Mouse (Mus musculus) 3134 (cell line): ENCODE results near the gene Ltbp4.

Source experiments
- DNase-seq: peaks from one replicate; pipeline ENCODE4 v3.0.0-alpha.2; 2011; ENCODE audit warnings: low spot score; ENCODE audit not compliant: insufficient read length; ENCODE audit errors: extremely low read depth

The Ltbp4 gene

DNA sequence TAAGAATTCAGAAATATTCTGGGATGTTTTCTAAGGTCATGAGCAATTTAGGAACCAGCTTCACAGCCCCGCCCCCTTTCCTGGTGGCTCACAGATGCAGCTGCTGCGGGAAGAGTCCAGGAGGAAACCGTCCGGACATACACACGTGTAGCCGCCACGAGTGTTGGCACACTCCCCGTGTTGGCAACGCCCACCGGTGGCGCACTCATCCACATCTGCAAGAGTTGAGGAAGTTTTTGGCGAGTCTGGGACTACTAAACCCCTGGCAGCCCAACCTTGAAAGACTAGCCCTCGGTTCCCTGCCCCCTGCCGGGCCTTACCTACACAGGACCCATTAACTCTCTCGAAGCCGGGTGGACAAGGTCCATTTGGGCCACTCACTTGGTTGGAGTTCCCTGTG lies 8.8 kb downstream of the Ltbp4 start:
- DNase-seq = no peak

GRCm38 (mm10) chr7:27328161-27328560 lies 9.3 kb downstream of the Ltbp4 start:
- no peak for DNase-seq

DNA sequence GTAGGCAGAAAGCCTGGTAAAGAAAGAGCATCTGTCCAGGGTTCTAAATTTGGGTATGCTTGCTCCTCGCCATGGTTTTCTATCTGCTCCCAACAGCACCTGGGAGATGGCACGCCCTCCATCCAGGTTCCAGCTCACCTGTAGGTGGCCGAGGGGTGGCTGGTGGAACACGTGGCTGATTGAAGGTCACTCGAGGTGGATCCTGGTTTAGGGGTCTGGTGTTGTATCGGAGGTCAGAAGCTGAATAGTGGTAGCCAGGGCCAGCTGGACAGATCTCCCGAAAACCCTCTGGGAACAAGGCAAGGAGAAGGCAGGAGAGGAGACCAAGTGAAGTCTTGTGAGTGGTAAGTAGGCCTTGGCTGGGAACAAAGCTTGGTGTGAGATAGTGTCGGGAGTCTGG lies 10.0 kb downstream of the Ltbp4 start:
- DNase-seq = no peak

DNA sequence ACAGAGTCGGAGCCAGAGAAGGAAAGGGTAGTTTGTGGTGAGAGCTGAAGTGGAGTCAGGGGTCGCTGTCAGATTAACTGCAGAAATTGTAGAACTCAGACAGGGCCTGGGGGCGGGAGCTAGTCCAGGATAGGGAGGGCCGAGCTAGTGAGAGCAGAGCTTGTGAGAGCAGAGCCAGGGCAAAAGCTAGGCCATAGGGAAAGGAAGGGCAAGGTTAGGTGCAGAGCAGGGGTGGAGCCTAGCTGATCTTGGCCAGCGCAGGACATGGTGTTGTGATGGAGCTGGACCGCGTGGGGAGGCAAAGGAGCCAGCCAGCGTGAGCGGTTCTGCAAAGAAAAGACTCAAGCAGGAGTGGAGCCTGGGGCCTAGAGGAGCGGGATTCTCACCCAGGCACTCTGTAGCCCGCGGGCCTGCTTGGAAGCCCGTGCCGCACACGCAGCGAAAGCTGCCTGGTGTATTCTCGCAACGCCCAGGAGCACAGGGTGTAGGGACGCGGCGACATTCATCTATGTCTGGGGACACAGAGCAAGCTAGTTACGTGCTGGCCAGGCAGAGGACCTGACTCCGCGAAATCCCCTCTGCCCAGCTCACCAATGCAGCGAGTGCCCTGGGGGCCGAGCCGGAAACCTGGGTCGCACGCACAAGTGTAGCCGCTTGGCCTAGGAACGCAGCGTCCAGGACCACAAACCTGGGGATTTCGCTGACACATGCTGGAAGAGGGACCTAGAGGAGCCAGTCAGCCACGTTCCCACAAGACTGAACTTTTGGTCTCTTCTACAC lies 11.2 kb downstream of the Ltbp4 start:
- no peak for DNase-seq

- peak; percentile 84 for DNase-seq
These were observed 11.8 kb downstream of the Ltbp4 start for GRCm38 (mm10) chr7:27325697-27326096.

DNA sequence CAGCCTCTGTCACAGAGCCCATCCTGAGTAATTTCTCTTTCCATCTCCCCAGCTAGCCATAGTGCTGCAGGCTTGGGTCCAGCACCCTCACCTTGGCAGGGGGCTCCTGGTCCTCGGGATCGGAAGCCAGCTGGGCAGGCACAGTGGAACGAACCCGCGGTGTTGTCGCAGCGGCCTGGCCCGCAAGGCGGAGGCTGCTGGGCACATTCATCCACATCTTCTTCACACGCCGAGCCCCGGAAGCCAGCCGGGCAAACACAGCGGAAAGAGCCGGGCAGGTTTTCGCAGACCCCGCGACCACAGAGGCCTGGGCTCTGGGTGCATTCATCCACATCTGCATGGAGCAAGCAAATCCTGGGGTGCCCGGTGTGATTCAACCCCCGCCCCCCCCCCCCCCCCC lies 12.6 kb downstream of the Ltbp4 start:
- no peak for DNase-seq

DNA sequence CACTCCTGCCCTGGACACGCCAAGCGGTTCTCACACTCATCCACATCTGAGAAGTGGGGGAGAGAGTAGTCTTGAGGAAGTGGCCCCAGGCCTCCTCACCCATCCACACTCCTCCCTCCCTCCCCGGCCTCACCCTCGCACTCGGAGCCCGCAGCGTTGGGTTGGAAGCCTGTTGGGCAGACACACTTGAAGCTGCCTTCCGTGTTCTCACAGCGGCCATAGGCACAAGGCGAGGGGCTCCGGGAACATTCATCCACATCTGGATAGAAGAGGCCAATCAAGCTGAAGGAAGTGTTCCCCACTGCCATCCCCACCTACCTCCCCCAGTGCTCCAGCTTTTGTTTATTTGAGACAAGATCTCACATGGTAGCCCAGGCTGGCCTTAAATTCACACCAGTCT lies 13.3 kb downstream of the Ltbp4 start:
- no peak for DNase-seq

- DNase-seq = no peak
These were observed 14.5 kb downstream of the Ltbp4 start for GRCm38 (mm10) chr7:27323001-27323400.

DNA sequence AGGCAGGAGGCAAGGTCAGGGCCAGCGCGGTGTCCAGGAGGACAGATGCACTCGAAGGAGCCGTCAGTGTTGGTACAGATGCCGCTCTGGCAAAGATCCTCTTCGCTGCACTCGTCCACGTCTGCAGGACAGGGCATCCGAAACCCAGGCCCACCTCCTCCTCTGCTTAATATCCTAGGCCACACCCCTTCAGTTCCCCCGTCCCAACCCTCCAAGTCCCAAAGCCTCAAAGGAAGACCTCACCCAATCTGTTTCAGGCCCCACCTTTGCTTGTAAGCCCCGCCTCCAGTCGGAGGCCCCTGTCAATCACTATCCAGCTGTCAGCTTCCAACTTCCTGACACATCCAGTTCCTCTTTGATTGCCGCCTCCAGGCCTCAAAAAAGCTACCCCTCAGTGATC lies 15.2 kb downstream of the Ltbp4 start:
- DNase-seq = no peak

GRCm38 (mm10) chr7:27319411-27319810 lies 18.1 kb downstream of the Ltbp4 start:
- no peak for DNase-seq

GRCm38 (mm10) chr7:27315958-27316357 lies 21.5 kb downstream of the Ltbp4 start:
- DNase-seq = no peak

- DNase-seq = no peak
These were observed 23.1 kb downstream of the Ltbp4 start for GRCm38 (mm10) chr7:27314393-27314792.

- no peak for DNase-seq
These were observed 25.7 kb downstream of the Ltbp4 start for GRCm38 (mm10) chr7:27311651-27312284.

DNA sequence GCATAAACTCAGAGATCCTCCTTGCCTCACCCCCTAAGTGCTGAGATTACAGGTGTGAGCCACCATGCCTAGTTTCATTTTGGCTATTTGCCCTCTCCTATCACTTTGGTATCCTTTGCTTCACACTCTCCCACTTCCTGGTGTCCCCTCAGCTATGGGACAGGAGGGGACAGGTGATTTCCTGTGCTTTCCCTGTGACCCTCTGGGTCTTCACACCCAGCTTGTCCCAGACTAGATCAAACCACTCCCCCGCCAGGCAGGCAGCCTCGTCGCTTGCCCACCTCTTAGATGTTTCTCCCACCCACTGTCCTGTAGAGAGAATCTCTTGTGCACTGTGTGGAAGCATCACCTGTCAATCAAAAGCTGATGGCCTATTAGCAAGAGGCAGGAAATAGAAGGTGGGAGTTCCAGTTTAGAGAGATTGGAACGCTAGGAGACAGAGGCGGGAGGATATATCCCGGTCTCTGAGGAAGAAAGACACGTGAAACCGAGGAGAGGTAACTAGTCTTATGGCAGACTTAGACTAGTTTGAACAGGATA lies 26.4 kb downstream of the Ltbp4 start:
- no peak for DNase-seq

DNA sequence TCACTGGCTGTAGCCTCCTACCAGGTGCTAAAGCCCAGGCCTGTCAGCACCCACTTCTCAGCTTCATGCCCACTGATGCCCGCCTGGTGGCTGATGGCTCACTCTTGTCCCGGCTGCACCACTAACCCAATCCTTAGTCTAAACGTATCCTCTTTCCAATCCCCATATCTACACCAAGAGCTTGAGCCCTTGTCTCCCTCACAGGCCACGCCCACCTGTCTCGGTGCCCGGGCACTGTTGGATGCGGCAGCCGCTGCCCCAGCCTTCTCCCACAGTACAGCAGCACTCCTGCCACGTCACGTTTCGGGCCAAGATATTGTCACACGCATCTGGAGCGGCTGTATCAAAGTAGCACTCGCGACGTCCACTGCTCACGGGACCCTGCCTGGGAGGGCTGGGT lies 27.2 kb downstream of the Ltbp4 start:
- DNase-seq = no peak

DNA sequence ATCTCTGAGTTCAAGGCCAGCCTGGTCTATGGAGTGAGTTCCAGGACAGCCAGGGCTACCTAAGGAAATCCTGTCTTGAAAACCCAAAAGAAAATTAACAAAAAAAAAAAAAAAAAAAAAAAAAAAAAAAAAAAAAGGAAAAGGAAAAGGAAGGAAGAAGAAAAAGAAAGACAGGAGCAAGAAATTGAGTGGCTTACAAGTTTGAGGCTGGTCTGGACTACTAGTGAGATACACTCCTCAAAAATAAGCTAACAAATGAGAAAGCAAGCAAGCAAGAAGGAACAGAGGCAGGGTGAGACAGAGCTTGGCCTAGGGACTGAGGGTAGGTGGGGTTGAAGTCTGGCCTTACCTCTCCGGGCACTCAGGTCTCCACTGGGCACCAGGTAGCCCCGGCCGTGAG lies 27.7 kb downstream of the Ltbp4 start:
- no peak for DNase-seq

DNA sequence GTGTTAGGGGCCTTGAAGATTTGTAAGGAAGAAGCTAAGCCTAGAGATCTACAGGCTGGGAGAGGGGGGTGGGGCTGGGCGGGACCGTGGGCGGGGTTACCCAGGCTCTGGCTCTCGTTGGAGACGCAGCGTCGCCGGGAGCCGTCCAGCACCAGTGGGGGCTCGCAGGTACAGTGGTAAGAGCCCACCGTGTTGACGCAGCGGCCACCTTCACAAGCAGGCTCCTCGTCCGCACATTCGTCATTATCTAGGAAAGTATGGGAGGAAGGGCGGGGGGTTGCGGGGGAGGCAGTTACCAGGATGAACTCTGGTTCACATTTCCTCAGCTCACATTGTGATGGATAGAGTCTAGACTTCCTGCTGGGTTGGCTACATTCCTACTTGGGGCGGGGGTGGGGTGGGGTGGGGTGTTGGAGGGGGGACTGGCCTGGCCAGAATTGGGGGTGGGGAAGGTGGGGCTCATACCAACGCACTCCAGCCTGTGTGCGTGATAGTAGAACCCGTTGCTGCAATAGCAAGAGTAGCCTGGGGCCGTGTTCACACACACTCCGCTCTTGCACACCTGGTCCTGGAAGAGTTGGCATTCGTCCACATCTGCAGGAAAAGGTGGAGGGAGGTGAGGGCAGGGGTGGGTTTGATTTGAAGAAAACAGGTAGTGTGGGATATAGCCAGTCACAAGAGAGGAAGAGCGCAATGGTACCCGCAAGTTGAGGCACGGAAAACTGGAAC lies 28.5 kb downstream of the Ltbp4 start:
- no peak for DNase-seq

- DNase-seq = no peak
These were observed 29.9 kb downstream of the Ltbp4 start for GRCm38 (mm10) chr7:27307551-27307950.

- DNase-seq = no peak
These were observed 31.0 kb downstream of the Ltbp4 start for GRCm38 (mm10) chr7:27306161-27307160.

DNA sequence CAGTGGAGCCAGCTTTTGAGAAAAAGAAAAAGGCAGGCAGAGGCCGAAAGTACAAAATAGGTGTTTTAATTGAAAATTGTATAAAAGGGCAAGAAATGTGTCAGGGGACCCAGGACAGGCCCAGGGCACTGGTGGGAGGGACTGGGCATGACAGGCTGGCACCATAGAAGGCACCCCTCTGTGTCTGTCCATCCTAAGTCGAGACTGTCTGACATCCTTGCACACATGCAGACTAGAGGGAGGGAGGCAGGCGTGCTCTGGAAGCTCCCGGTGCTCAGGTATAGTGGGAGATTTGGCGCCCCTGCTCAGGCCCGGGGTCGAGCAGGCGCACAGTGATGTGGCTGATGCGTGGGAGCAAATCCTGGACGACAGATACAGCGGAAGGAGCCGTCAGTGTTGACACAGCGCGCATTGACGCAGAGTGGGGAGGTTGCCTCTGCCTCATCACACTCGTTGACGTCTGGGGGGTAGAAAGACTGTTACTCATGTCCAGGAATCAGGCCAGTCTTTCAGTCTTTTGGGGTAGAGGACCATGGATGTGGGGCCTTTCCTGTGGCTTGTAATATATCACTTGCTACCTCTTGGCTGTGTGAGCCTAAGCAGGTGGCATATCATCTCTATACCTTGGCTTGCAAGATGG lies 32.3 kb downstream of the Ltbp4 start:
- peak; percentile 33 for DNase-seq
